Mouse (Mus musculus) forebrain, embryonic 14.5 days (tissue): Measurements from ENCODE around the gene Tmpo. TPM values are rescaled to one million over a fixed set of nuclear protein-coding genes. Genes with fewer than 3 reads are reported as not detected.

Experiments used
- ATAC-seq: fragments of 200-750 bp; cut with Nextera tagmentation; 2 replicates; pipeline ENCODE4 v1.8.0; 2017; ENCODE audit warnings: mild to moderate bottlenecking, moderate library complexity
- DNase-seq: peaks from one replicate; pipeline ENCODE4 v3.0.0-alpha.2; 2015; ENCODE audit warnings: low spot score
- H3K27ac ChIP-seq: fragments of 300-500 bp; sonication (generic); 2 replicates; pipeline ENCODE4 v1.5.1; 2014; ENCODE audit warnings: low read depth, mild to moderate bottlenecking, control low read depth, low read length, moderate library complexity
- H3K27me3 ChIP-seq: fragments of 300-500 bp; sonication (generic); replicated peaks from 2 replicates; pipeline ENCODE4 v1.6.1; 2014; ENCODE audit warnings: low read length, control low read depth, mixed read lengths; ENCODE audit not compliant: control insufficient read depth, insufficient read depth
- H3K36me3 ChIP-seq: fragments of 300-500 bp; sonication (generic); 2 replicates; pipeline ENCODE4 v1.6.1; 2014; ENCODE audit warnings: low read length, control low read depth; ENCODE audit not compliant: control insufficient read depth, insufficient read depth
- H3K4me1 ChIP-seq: fragments of 300-500 bp; sonication (generic); 2 replicates; pipeline ENCODE4 v1.6.1; 2014; ENCODE audit warnings: antibody characterized with exemption, low read length, control low read depth; ENCODE audit not compliant: control insufficient read depth, insufficient read depth
- H3K4me2 ChIP-seq: fragments of 300-500 bp; sonication (generic); 2 replicates; pipeline ENCODE4 v1.6.1; 2014; ENCODE audit warnings: mild to moderate bottlenecking, control low read depth, low read length
- H3K4me3 ChIP-seq: fragments of 300-500 bp; sonication (generic); 2 replicates; pipeline ENCODE4 v1.5.1; 2014; ENCODE audit warnings: low read depth, low read length, control low read depth
- H3K9ac ChIP-seq: fragments of 300-500 bp; sonication (generic); 2 replicates; pipeline ENCODE4 v1.6.1; 2014; ENCODE audit warnings: mild to moderate bottlenecking, low read length, control low read depth, moderate library complexity
- H3K9me3 ChIP-seq: fragments of 300-500 bp; sonication (generic); replicated peaks from 2 replicates; pipeline ENCODE4 v1.6.1; 2016; ENCODE audit warnings: low read length, control low read depth, mixed read lengths; ENCODE audit not compliant: control insufficient read depth
- WGBS: fragments of 180-500 bp; shearing (Covaris S2); extraction: QIAGEN DNeasy Blood & Tissue Kit; methylation state at CpG from one replicate; pipeline ENCODE4 v1.1.7; 2014; 5-methylcytosine and 5-hydroxymethylcytosine counted together
- polyA plus RNA-seq: library from polyadenylated mRNA; unstranded; fragments of >200 nt; fragmentation: Nextera tagmentation; extraction: Ambion mirVana; gene quantifications from 2 replicates; pipeline ENCODE4 v1.2.1, GENCODE M21; 2014

The Tmpo gene
- polyA plus RNA-seq, 1 experiment from 2014 or later: 165 TPM

GRCm38 (mm10) chr10:91170143-91170941 is 10.8 kb downstream of the Tmpo start:
- peaks cover 14% of the 10 kb centered on the region; the same call in 1 of the 2 replicates for H3K4me1 ChIP-seq
- H3K9me3 ChIP-seq: no peaks in the 10 kb centered on the region
- H3K27me3 ChIP-seq: no peaks in the 10 kb centered on the region
- peak; percentile 96 for DNase-seq
- peak overlapping the region; percentile 99 for H3K9ac ChIP-seq
- H3K27ac ChIP-seq: peak overlapping the region; percentile 100
- ATAC-seq: peak; percentile 51
- WGBS: 1% methylated on average over 47 of the region's 50 CpGs
- peaks cover 7% of the 10 kb centered on the region for H3K36me3 ChIP-seq
- peak overlapping the region; percentile 98 for H3K4me3 ChIP-seq
- H3K4me2 ChIP-seq: peak overlapping the region; percentile 65

DNA sequence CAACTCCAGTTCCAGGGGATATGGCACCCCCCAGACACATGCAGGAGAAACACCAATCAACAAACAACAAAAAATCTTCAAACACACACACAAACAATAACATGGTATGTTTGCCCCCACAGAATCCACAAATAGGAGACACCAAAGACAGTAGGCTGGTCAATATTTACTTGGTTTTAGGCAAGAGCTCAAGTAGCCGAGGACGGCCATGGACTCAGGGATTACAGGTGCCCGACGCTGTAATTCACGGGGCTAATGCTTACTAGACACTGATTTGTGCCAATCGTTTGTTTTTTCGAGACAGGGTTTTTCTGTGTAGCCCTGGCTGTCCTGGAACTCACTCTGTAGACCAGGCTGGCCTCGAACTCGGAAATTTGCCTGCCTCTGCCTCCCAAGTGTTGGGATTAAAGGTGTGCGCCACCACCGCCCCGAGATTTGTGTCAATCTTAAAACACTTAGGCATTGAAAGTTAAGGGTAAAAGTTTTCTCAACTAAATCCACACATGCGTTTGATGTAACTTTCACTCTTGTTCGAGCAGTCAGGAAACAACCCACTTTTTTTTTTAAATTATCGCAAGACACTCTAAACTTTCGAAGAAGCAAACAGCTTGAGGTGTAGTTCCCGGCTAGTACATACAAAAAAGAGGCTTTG is 11.6 kb downstream of the Tmpo start:
- WGBS: 38% methylated on average over 17 of the region's 17 CpGs
- peak overlapping the region; percentile 99 for H3K9ac ChIP-seq
- H3K9me3 ChIP-seq: no peaks in the 10 kb centered on the region
- no peak for DNase-seq
- peak overlapping the region; percentile 98 for H3K4me3 ChIP-seq
- peaks cover 14% of the 10 kb centered on the region; the same call in 1 of the 2 replicates for H3K4me1 ChIP-seq
- ATAC-seq: no peak
- no peak overlapping the region for H3K27ac ChIP-seq
- H3K36me3 ChIP-seq: peaks cover 12% of the 10 kb centered on the region
- no peaks in the 10 kb centered on the region for H3K27me3 ChIP-seq
- peak overlapping the region; percentile 65 for H3K4me2 ChIP-seq

GRCm38 (mm10) chr10:91167352-91167751 is 13.8 kb downstream of the Tmpo start:
- Histone ChIP-seq H3K36me3 (peaks cover 31% of the 10 kb centered on the region), H3K4me1 (peaks cover 14% of the 10 kb centered on the region; the same call in 1 of the 2 replicates), H3K4me3 (peak overlapping the region; percentile 98; the same call in 1 of the 2 replicates), H3K9me3 (no peaks in the 10 kb centered on the region), H3K27me3 (no peaks in the 10 kb centered on the region), H3K27ac (no peak overlapping the region), H3K9ac (no peak overlapping the region), H3K4me2 (peak overlapping the region; percentile 65)
- ATAC-seq: no peak
- peak; percentile 58 for DNase-seq
- 39% methylated on average over 7 of the region's 7 CpGs for WGBS

DNA sequence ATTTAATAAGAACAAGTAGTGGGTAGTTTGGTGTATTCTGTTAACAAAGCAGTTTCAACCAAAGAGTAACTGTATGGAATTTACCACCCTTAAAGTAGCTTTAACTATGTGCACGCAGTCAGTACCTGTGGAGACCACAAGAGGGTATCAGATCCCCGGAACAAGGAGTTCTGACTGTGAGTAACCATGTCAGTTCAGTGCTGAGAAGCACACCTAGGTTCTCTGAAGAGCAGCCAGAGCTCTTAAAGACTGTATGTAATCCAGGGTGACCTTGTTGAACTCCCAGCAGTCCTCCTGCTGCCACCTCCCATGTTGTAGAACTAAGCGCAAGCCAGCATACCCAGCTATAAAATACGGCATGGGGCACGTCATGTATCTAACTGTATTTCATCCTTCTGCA is 14.2 kb downstream of the Tmpo start:
- ATAC-seq: no peak
- peak overlapping the region; percentile 65 for H3K4me2 ChIP-seq
- peak; percentile 71 for DNase-seq
- no peak overlapping the region for H3K27ac ChIP-seq
- WGBS: 59% methylated on average over 5 of the region's 5 CpGs
- no peaks in the 10 kb centered on the region for H3K9me3 ChIP-seq
- peaks cover 14% of the 10 kb centered on the region; the same call in 1 of the 2 replicates for H3K4me1 ChIP-seq
- H3K4me3 ChIP-seq: no peak overlapping the region; the same call in 1 of the 2 replicates
- H3K36me3 ChIP-seq: peaks cover 36% of the 10 kb centered on the region
- no peak overlapping the region for H3K9ac ChIP-seq
- H3K27me3 ChIP-seq: no peaks in the 10 kb centered on the region

- no peak overlapping the region for H3K4me2 ChIP-seq
- no peak for ATAC-seq
- no peak overlapping the region for H3K9ac ChIP-seq
- H3K4me1 ChIP-seq: peaks cover 14% of the 10 kb centered on the region; the same call in 1 of the 2 replicates
- H3K27ac ChIP-seq: no peak overlapping the region
- H3K36me3 ChIP-seq: peaks cover 46% of the 10 kb centered on the region
- no peaks in the 10 kb centered on the region for H3K27me3 ChIP-seq
- DNase-seq: no peak
- H3K4me3 ChIP-seq: no peak overlapping the region
- H3K9me3 ChIP-seq: no peaks in the 10 kb centered on the region
Measured at GRCm38 (mm10) chr10:91165850-91166249, 15.3 kb downstream of the Tmpo start.

DNA sequence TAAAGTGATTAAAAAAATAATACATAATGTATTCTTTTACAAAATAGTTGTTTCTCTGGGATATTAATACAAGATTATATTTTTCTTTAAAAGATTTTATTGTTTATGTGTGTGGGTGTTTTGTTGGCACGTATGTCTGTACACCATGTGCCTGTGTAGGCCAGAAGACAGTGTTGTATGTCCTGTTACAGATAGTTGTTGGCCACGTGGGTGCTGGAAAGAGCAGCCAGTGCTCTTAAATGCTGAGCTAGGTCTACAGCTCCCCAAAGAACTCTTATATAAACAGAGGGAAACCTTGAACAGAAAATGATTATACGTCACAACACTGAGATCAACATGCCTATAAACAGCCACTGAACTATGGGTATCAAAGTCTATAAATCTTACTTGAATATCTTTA is 16.6 kb downstream of the Tmpo start:
- Histone ChIP-seq H3K9ac (no peak overlapping the region), H3K36me3 (peaks cover 60% of the 10 kb centered on the region), H3K4me2 (no peak overlapping the region)

DNA sequence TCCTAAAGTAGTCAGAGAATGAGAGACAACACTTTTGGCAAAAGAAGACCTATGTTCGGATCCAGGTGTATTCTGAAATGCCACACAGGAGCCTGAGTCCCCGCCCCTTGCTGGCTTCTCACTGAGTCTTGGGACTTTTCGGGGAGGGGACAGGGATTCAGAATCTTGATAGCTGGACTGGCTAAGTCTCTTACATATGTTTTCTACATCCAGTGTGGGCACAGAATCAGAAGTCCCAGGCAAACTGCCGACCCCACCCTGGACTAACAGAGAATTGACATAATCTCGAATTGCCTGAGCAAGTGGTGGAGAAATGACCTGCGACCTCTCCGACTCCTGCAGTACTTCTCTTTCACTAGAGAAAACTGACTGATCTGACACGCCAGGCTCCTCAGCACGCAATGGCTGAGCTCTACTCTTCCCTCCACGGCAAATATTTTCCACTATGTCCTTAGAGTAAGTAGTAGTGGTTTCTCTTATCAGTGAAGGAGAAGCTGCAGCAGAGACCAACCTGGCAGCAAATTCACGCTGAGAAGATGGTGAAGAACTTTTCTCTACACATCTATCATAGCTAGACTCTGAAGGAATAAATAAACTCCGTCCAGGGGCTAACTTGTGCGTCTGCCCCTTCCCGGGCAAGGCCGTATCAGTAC is 18.5 kb downstream of the Tmpo start:
- DNase-seq (no peak), ATAC-seq (no peak)
- 90% methylated on average over 15 of the region's 15 CpGs for WGBS
- H3K9me3 ChIP-seq: no peaks in the 10 kb centered on the region
- H3K4me2 ChIP-seq: no peak overlapping the region
- H3K4me1 ChIP-seq: no peaks in the 10 kb centered on the region
- peaks cover 76% of the 10 kb centered on the region for H3K36me3 ChIP-seq
- H3K9ac ChIP-seq: no peak overlapping the region
- no peak overlapping the region for H3K27ac ChIP-seq
- no peaks in the 10 kb centered on the region for H3K27me3 ChIP-seq
- no peak overlapping the region for H3K4me3 ChIP-seq

More for the DNA sequence above, 16.6 kb downstream of the Tmpo start:
- Histone ChIP-seq H3K27ac (no peak overlapping the region), H3K4me1 (peaks cover 12% of the 10 kb centered on the region; the same call in 1 of the 2 replicates), H3K27me3 (no peaks in the 10 kb centered on the region), H3K9me3 (no peaks in the 10 kb centered on the region), H3K4me3 (no peak overlapping the region)
- WGBS: 87% methylated on average over 3 of the region's 3 CpGs
- DNase-seq: no peak
- ATAC-seq: no peak

GRCm38 (mm10) chr10:91162077-91162476 is 19.0 kb downstream of the Tmpo start:
- peaks cover 82% of the 10 kb centered on the region for H3K36me3 ChIP-seq
- no peaks in the 10 kb centered on the region for H3K4me1 ChIP-seq
- ATAC-seq (no peak), DNase-seq (no peak)
- no peak overlapping the region for H3K4me3 ChIP-seq
- H3K27me3 ChIP-seq: no peaks in the 10 kb centered on the region
- WGBS: 92% methylated on average over 11 of the region's 11 CpGs
- H3K9me3 ChIP-seq: no peaks in the 10 kb centered on the region
- no peak overlapping the region for H3K4me2 ChIP-seq
- no peak overlapping the region for H3K9ac ChIP-seq
- no peak overlapping the region for H3K27ac ChIP-seq
